In genomic region chr7:44475046-44475614, GRCm38 (mm10) we compare ENCODE assay signal across 12 mouse cellular contexts. TPM values are rescaled to one million over a fixed set of nuclear protein-coding genes. Genes with fewer than 3 reads are reported as not detected.
A peak's percentile ranks its signal among the peaks of the same experiment; 100 is the strongest.
DNase-seq lines count a peak whose midpoint lies in the region; ATAC-seq and TF ChIP-seq lines count a peak whose summit lies in the region.
"Had no signal": no experiment of that assay in that cellular context is flagged by ENCODE, and none has a peak within 500 bp of the region (broad histone marks: within the 10 kb centered on the region; RNA-seq: fewer than 3 reads in every experiment).

No protein-coding gene starts in this region.

- no peaks in the 10 kb centered on the region for H3K9me3 ChIP-seq in intestine, embryonic 14.5 days (ENCODE audit: control insufficient read depth, low read length)
- no peaks in the 10 kb centered on the region for H3K9me3 ChIP-seq in intestine, embryonic 16.5 days (ENCODE audit: control insufficient read depth, low read length)
- no peaks in the 10 kb centered on the region for H3K9me3 ChIP-seq in embryonic facial prominence, embryonic 10.5 days
- H3K9me3 ChIP-seq in forebrain, postnatal 0 days (ENCODE audit: low read length) = no peaks in the 10 kb centered on the region
- no peaks in the 10 kb centered on the region for H3K9me3 ChIP-seq in midbrain, embryonic 12.5 days
- H3K9me3 ChIP-seq: G1E had no signal

- no peak for ATAC-seq in intestine, embryonic 14.5 days (replicated peaks; ENCODE audit: low FRiP score, low TSS enrichment, low read depth)
- ATAC-seq in intestine, embryonic 16.5 days = no peak
- ATAC-seq in forebrain, postnatal 0 days = peak; percentile 26; the same call in 1 of the 2 replicates
- ATAC-seq in midbrain, embryonic 12.5 days (ENCODE audit: low FRiP score, low read depth) = no peak; the same call in 1 of the 2 replicates

- DNase-seq in intestine, embryonic 14.5 days (ENCODE audit: low spot score) = no peak
- DNase-seq in embryonic facial prominence, embryonic 10.5 days (ENCODE audit: low spot score) = no peak
- no peak for DNase-seq in forebrain, postnatal 0 days
- no peak for DNase-seq in ovary, postnatal 36 days (ENCODE audit: low spot score)
- DNase-seq in spleen, postnatal 4 days (ENCODE audit: low spot score in 2 of 2) = no peak
- DNase-seq in embryo, embryonic 9.5 days (ENCODE audit: extremely low spot score) = no peak
- DNase-seq: kidney, postnatal 10 days; thymus, postnatal 36 days had no signal

- no peak overlapping the region for H3K4me2 ChIP-seq in intestine, embryonic 14.5 days (ENCODE audit: low read length)
- no peak overlapping the region for H3K4me2 ChIP-seq in intestine, embryonic 16.5 days (ENCODE audit: low read depth, low read length)
- H3K4me2 ChIP-seq in forebrain, postnatal 0 days (ENCODE audit: low read depth) = no peak overlapping the region
- H3K4me2 ChIP-seq in midbrain, embryonic 12.5 days (replicated peaks) = no peak overlapping the region

- TF ChIP-seq CTCF in forebrain, postnatal 0 days (IDR thresholded peaks at IDR 0.05; ENCODE audit: low read depth) = no peak

- H3K27me3 ChIP-seq in intestine, embryonic 14.5 days (replicated peaks; ENCODE audit: control insufficient read depth, insufficient read depth, low read length) = peaks cover 40% of the 10 kb centered on the region
- H3K27me3 ChIP-seq in intestine, embryonic 16.5 days (replicated peaks; ENCODE audit: control insufficient read depth, insufficient read depth, low read length) = peaks cover 3% of the 10 kb centered on the region; the same call in 1 of the 2 replicates
- peaks cover 71% of the 10 kb centered on the region for H3K27me3 ChIP-seq in embryonic facial prominence, embryonic 10.5 days (replicated peaks; ENCODE audit: low read depth, poor library complexity, severe bottlenecking)
- H3K27me3 ChIP-seq in forebrain, postnatal 0 days (ENCODE audit: insufficient read depth, low read length) = peaks cover 9% of the 10 kb centered on the region; the same call in 1 of the 2 replicates
- peaks cover 43% of the 10 kb centered on the region for H3K27me3 ChIP-seq in midbrain, embryonic 12.5 days

- peak overlapping the region; percentile 34; the same call in 1 of the 2 replicates for H3K27ac ChIP-seq in intestine, embryonic 14.5 days (ENCODE audit: low read depth)
- H3K27ac ChIP-seq in intestine, embryonic 16.5 days (ENCODE audit: low read length) = no peak overlapping the region
- H3K27ac ChIP-seq in embryonic facial prominence, embryonic 10.5 days (replicated peaks) = peak overlapping the region; percentile 76
- H3K27ac ChIP-seq in forebrain, postnatal 0 days (ENCODE audit: low read depth, low read length) = peak overlapping the region; percentile 45; the same call in 1 of the 2 replicates
- peak overlapping the region; percentile 70; the same call in 1 of the 2 replicates for H3K27ac ChIP-seq in midbrain, embryonic 12.5 days (replicated peaks)
- H3K27ac ChIP-seq: liver, embryonic 14.5 days had no signal

- H3K4me3 ChIP-seq in intestine, embryonic 14.5 days (ENCODE audit: low read depth, low read length) = no peak overlapping the region
- H3K4me3 ChIP-seq in intestine, embryonic 16.5 days (ENCODE audit: low read length) = no peak overlapping the region
- H3K4me3 ChIP-seq in embryonic facial prominence, embryonic 10.5 days = no peak overlapping the region
- no peak overlapping the region for H3K4me3 ChIP-seq in forebrain, postnatal 0 days (ENCODE audit: low read depth, low read length)
- H3K4me3 ChIP-seq in midbrain, embryonic 12.5 days = no peak overlapping the region

- 37% methylated on average over 5 of the region's 5 CpGs for WGBS in intestine, embryonic 14.5 days
- WGBS in intestine, embryonic 16.5 days = 41% methylated on average over 5 of the region's 5 CpGs
- 34% methylated on average over 5 of the region's 5 CpGs for WGBS in embryonic facial prominence, embryonic 10.5 days
- 28% methylated on average over 5 of the region's 5 CpGs for WGBS in forebrain, postnatal 0 days
- 27% methylated on average over 5 of the region's 5 CpGs for WGBS in midbrain, embryonic 12.5 days

- no peaks in the 10 kb centered on the region for H3K36me3 ChIP-seq in intestine, embryonic 14.5 days (ENCODE audit: control insufficient read depth, insufficient read depth, low read length)
- H3K36me3 ChIP-seq in intestine, embryonic 16.5 days (ENCODE audit: control insufficient read depth, insufficient read depth, low read length) = 0 out of 2 replicates have a peak, but pooled peaks cover 4% of the 10 kb centered on the region
- H3K36me3 ChIP-seq in embryonic facial prominence, embryonic 10.5 days (replicated peaks) = 0 out of 2 replicates have a peak, but pooled peaks cover 3% of the 10 kb centered on the region
- no peaks in the 10 kb centered on the region for H3K36me3 ChIP-seq in forebrain, postnatal 0 days (ENCODE audit: insufficient read depth)
- H3K36me3 ChIP-seq in midbrain, embryonic 12.5 days = no peaks in the 10 kb centered on the region

- H3K9ac ChIP-seq in intestine, embryonic 14.5 days (ENCODE audit: low read length) = no peak overlapping the region
- no peak overlapping the region for H3K9ac ChIP-seq in intestine, embryonic 16.5 days (ENCODE audit: low read depth, low read length)
- H3K9ac ChIP-seq in forebrain, postnatal 0 days = no peak overlapping the region
- H3K9ac ChIP-seq in midbrain, embryonic 12.5 days (replicated peaks) = no peak overlapping the region
- H3K9ac ChIP-seq: liver, embryonic 14.5 days had no signal

- H3K4me1 ChIP-seq in intestine, embryonic 14.5 days (replicated peaks; ENCODE audit: control insufficient read depth, insufficient read depth, low read length) = peaks cover 3% of the 10 kb centered on the region; the same call in 1 of the 2 replicates
- peaks cover 11% of the 10 kb centered on the region for H3K4me1 ChIP-seq in intestine, embryonic 16.5 days (ENCODE audit: control insufficient read depth, insufficient read depth, low read length)
- H3K4me1 ChIP-seq in embryonic facial prominence, embryonic 10.5 days = peaks cover 47% of the 10 kb centered on the region
- peaks cover 17% of the 10 kb centered on the region for H3K4me1 ChIP-seq in forebrain, postnatal 0 days (ENCODE audit: insufficient read depth)
- peaks cover 23% of the 10 kb centered on the region for H3K4me1 ChIP-seq in midbrain, embryonic 12.5 days

RNA-seq across cellular contexts. Expression of gene Josd2, which starts 7.3 kb away (rescaled TPM):
- 72.1 and 77.0 TPM in 2 replicates for polyA plus RNA-seq in intestine, embryonic 14.5 days (2014; fragmentation: Nextera tagmentation; extraction: Ambion mirVana)
- 83.5 and 86.3 TPM in 2 replicates for polyA plus RNA-seq in intestine, embryonic 16.5 days (2015; fragmentation: Nextera tagmentation; extraction: Ambion mirVana)
- polyA plus RNA-seq in embryonic facial prominence, embryonic 10.5 days (2016; fragmentation: Nextera tagmentation; extraction: Ambion mirVana) = 80.3 and 85.1 TPM in 2 replicates
- total RNA-seq in forebrain, postnatal 0 days (2014; rRNA removed) = 27.6 and 39.3 TPM in 2 replicates
- 28.6 and 31.7 TPM in 2 replicates for polyA plus RNA-seq in forebrain, postnatal 0 days (2015; fragmentation: Nextera tagmentation; extraction: Ambion mirVana)
- 56.2 and 58.1 TPM in 2 replicates for polyA plus RNA-seq in midbrain, embryonic 12.5 days (2016; fragmentation: Nextera tagmentation; extraction: Ambion mirVana)

RNA-seq across cellular contexts. Expression of gene Aspdh, which starts 9.9 kb away (rescaled TPM):
- 0.65 TPM in 1 of 2 replicates, not detected in the other for polyA plus RNA-seq in intestine, embryonic 14.5 days (2014; fragmentation: Nextera tagmentation; extraction: Ambion mirVana)
- polyA plus RNA-seq in intestine, embryonic 16.5 days (2015; fragmentation: Nextera tagmentation; extraction: Ambion mirVana) = 2.3 and 2.4 TPM in 2 replicates
- polyA plus RNA-seq in embryonic facial prominence, embryonic 10.5 days (2016; fragmentation: Nextera tagmentation; extraction: Ambion mirVana) = 0.64 TPM in 1 of 2 replicates, not detected in the other
- 4.4 and 20.3 TPM in 2 replicates for total RNA-seq in forebrain, postnatal 0 days (2014; rRNA removed)
- 1.6 and 2.2 TPM in 2 replicates for polyA plus RNA-seq in forebrain, postnatal 0 days (2015; fragmentation: Nextera tagmentation; extraction: Ambion mirVana)
- polyA plus RNA-seq in midbrain, embryonic 12.5 days (2016; fragmentation: Nextera tagmentation; extraction: Ambion mirVana) = 3.4 and 5.1 TPM in 2 replicates
- total RNA-seq: G1E had no signal
- polyA plus RNA-seq: G1E had no signal

RNA-seq across cellular contexts. Expression of gene Emc10, which starts 21.2 kb away (rescaled TPM):
- polyA plus RNA-seq in intestine, embryonic 14.5 days (2014; fragmentation: Nextera tagmentation; extraction: Ambion mirVana) = 107 and 116 TPM in 2 replicates
- polyA plus RNA-seq in intestine, embryonic 16.5 days (2015; fragmentation: Nextera tagmentation; extraction: Ambion mirVana) = 77.2 and 87.0 TPM in 2 replicates
- 82.7 and 85.8 TPM in 2 replicates for polyA plus RNA-seq in embryonic facial prominence, embryonic 10.5 days (2016; fragmentation: Nextera tagmentation; extraction: Ambion mirVana)
- total RNA-seq in forebrain, postnatal 0 days (2014; rRNA removed) = 212 and 238 TPM in 2 replicates
- 168 and 171 TPM in 2 replicates for polyA plus RNA-seq in forebrain, postnatal 0 days (2015; fragmentation: Nextera tagmentation; extraction: Ambion mirVana)
- 132 and 136 TPM in 2 replicates for polyA plus RNA-seq in midbrain, embryonic 12.5 days (2016; fragmentation: Nextera tagmentation; extraction: Ambion mirVana)

RNA-seq across cellular contexts. Expression of gene Fam71e1, which starts 21.3 kb away (rescaled TPM):
- 10.2 and 11.5 TPM in 2 replicates for polyA plus RNA-seq in intestine, embryonic 14.5 days (2014; fragmentation: Nextera tagmentation; extraction: Ambion mirVana)
- polyA plus RNA-seq in intestine, embryonic 16.5 days (2015; fragmentation: Nextera tagmentation; extraction: Ambion mirVana) = 5.9 and 6.2 TPM in 2 replicates
- polyA plus RNA-seq in embryonic facial prominence, embryonic 10.5 days (2016; fragmentation: Nextera tagmentation; extraction: Ambion mirVana) = 13.5 and 14.4 TPM in 2 replicates
- 21.1 and 22.0 TPM in 2 replicates for total RNA-seq in forebrain, postnatal 0 days (2014; rRNA removed)
- 23.1 and 27.2 TPM in 2 replicates for polyA plus RNA-seq in forebrain, postnatal 0 days (2015; fragmentation: Nextera tagmentation; extraction: Ambion mirVana)
- 32.4 and 35.1 TPM in 2 replicates for polyA plus RNA-seq in midbrain, embryonic 12.5 days (2016; fragmentation: Nextera tagmentation; extraction: Ambion mirVana)

RNA-seq across cellular contexts. Expression of gene Lrrc4b, which starts 46.3 kb away (rescaled TPM):
- polyA plus RNA-seq in intestine, embryonic 14.5 days (2014; fragmentation: Nextera tagmentation; extraction: Ambion mirVana) = 1.3 TPM in 2 replicates
- 0.31 and 0.43 TPM in 2 replicates for polyA plus RNA-seq in intestine, embryonic 16.5 days (2015; fragmentation: Nextera tagmentation; extraction: Ambion mirVana)
- 0.68 and 1.1 TPM in 2 replicates for polyA plus RNA-seq in embryonic facial prominence, embryonic 10.5 days (2016; fragmentation: Nextera tagmentation; extraction: Ambion mirVana)
- total RNA-seq in forebrain, postnatal 0 days (2014; rRNA removed) = 347 and 391 TPM in 2 replicates
- polyA plus RNA-seq in forebrain, postnatal 0 days (2015; fragmentation: Nextera tagmentation; extraction: Ambion mirVana) = 19.5 and 22.2 TPM in 2 replicates
- 12.0 and 13.5 TPM in 2 replicates for polyA plus RNA-seq in midbrain, embryonic 12.5 days (2016; fragmentation: Nextera tagmentation; extraction: Ambion mirVana)
- polyA plus RNA-seq: G1E had no signal
